Mouse (Mus musculus) olfactory bulb, adult 2 months (tissue): Measurements from ENCODE around the gene Pml. TPM values are rescaled to one million over a fixed set of nuclear protein-coding genes. Genes with fewer than 3 reads are reported as not detected.
A peak's percentile ranks its signal among the peaks of the same experiment; 100 is the strongest.

Experiments used
- H3K27ac ChIP-seq: fragments of 200-500 bp; 2 replicates; pipeline ENCODE4 v1.5.1; 2012; ENCODE audit warnings: low read depth, low read length; ENCODE audit not compliant: insufficient read depth
- H3K4me1 ChIP-seq: fragments of 200-500 bp; 2 replicates; pipeline ENCODE4 v1.6.1; 2012; ENCODE audit warnings: low read length; ENCODE audit not compliant: control insufficient read depth, insufficient read depth
- H3K4me3 ChIP-seq: fragments of 200-500 bp; 2 replicates; pipeline ENCODE4 v1.5.1; 2012; ENCODE audit warnings: mild to moderate bottlenecking, low read depth, low read length, moderate library complexity; ENCODE audit not compliant: insufficient read depth
- CTCF ChIP-seq: fragments of 200-500 bp; IDR thresholded peaks from 2 replicates; pipeline ENCODE4 v1.5.1; 2012; ENCODE audit warnings: low read depth, mild to moderate bottlenecking, low read length, moderate library complexity; ENCODE audit not compliant: insufficient read depth
- POLR2A ChIP-seq: fragments of 200-500 bp; IDR thresholded peaks from 2 replicates; pipeline ENCODE4 v1.6.1; 2012; ENCODE audit warnings: mild to moderate bottlenecking, low read depth, low read length, moderate library complexity; ENCODE audit not compliant: insufficient read depth
- WGBS: fragments of 180-500 bp; shearing (Covaris S2); methylation state at CpG from one replicate; pipeline ENCODE4 v1.1.7; 2018; 5-methylcytosine and 5-hydroxymethylcytosine counted together
- polyA plus RNA-seq: library from polyadenylated mRNA; stranded (reverse); fragments of >200 nt; gene quantifications from 2 replicates; pipeline ENCODE4 v1.2.4, GENCODE M21; 2012; ENCODE audit warnings: low replicate concordance; ENCODE audit not compliant: missing spikeins, insufficient read depth, insufficient read length

The Pml gene
- not detected in 2 replicates for polyA plus RNA-seq

DNA sequence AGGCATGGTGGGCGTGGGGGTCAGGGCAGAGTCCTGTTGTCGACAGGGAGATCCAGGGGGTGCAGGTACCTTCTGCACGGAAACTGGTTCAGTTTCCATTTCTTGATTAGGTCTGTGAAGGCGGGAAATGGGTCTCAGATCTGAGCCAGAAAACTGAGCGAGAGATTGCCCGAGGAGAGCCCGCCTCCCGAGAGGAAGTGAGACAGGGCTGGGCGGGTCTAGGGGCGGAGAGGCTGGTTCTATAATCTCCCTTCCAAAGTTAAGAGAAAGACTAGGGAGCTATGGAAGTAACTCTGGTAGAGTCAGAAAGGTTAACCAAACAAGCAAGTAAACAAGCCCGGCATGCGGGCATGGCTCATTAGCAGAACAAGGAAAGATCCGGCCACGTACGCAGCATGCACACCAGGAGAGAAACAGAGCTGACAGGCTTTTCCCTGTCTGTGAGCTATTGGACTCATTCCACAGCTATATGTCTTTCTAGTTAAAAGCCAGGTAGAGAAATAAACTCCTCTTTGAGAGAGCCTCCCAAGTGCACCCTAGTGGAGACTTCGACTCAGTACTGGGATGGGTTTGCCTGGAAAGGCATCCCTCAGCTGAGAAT, at the start of gene Pml:
TSS of gene Pml (minus strand) at position 195 of the 601 bp plus-strand sequence.
- Histone ChIP-seq H3K4me3 (peak within 1 kb of the TSS; percentile 93), H3K4me1 (peaks cover 17% of the 10 kb centered on the region), H3K27ac (peak within 1 kb of the TSS; percentile 87)
- no peak for TF ChIP-seq CTCF
- 0 out of 2 replicates have a peak, but pooled peaks have one; percentile 34 for TF ChIP-seq POLR2A
- under 1% methylated on average over 16 of the region's 16 CpGs for WGBS

- no peak for TF ChIP-seq CTCF
- 66% methylated on average over 4 of the region's 4 CpGs for WGBS
- H3K4me1 ChIP-seq: no peaks in the 10 kb centered on the region; the same call in 1 of the 2 replicates
- H3K27ac ChIP-seq: no peak overlapping the region
- H3K4me3 ChIP-seq: no peak overlapping the region
Observed at GRCm38 (mm10) chr9:58297961-58298477, 48.4 kb upstream of the Pml start.

- WGBS: 89% methylated on average over 6 of the region's 6 CpGs
- no peaks in the 10 kb centered on the region; the same call in 1 of the 2 replicates for H3K4me1 ChIP-seq
- TF ChIP-seq CTCF (no peak), POLR2A (no peak)
- no peak overlapping the region for H3K27ac ChIP-seq
- no peak overlapping the region for H3K4me3 ChIP-seq
Observed at GRCm38 (mm10) chr9:58297065-58297464, 47.5 kb upstream of the Pml start.

- H3K4me1 ChIP-seq: no peaks in the 10 kb centered on the region; the same call in 1 of the 2 replicates
- WGBS: 45% methylated on average over 9 of the region's 9 CpGs
- H3K4me3 ChIP-seq: no peak overlapping the region
- no peak for TF ChIP-seq CTCF
- TF ChIP-seq POLR2A: no peak
- no peak overlapping the region for H3K27ac ChIP-seq
Observed at GRCm38 (mm10) chr9:58295766-58296361, 46.3 kb upstream of the Pml start.

- H3K4me1 ChIP-seq: no peaks in the 10 kb centered on the region; the same call in 1 of the 2 replicates
- H3K27ac ChIP-seq: no peak overlapping the region
- no peak for TF ChIP-seq POLR2A
- WGBS: 96% methylated on average over 3 of the region's 3 CpGs
- H3K4me3 ChIP-seq: no peak overlapping the region
Observed at GRCm38 (mm10) chr9:58295345-58295744, 45.8 kb upstream of the Pml start.

- Histone ChIP-seq H3K27ac (no peak overlapping the region), H3K4me3 (no peak overlapping the region), H3K4me1 (no peaks in the 10 kb centered on the region; the same call in 1 of the 2 replicates)
- 54% methylated on average over 7 of the region's 7 CpGs for WGBS
- TF ChIP-seq CTCF (no peak), POLR2A (no peak)
Observed at GRCm38 (mm10) chr9:58294527-58294926, 44.9 kb upstream of the Pml start.

DNA sequence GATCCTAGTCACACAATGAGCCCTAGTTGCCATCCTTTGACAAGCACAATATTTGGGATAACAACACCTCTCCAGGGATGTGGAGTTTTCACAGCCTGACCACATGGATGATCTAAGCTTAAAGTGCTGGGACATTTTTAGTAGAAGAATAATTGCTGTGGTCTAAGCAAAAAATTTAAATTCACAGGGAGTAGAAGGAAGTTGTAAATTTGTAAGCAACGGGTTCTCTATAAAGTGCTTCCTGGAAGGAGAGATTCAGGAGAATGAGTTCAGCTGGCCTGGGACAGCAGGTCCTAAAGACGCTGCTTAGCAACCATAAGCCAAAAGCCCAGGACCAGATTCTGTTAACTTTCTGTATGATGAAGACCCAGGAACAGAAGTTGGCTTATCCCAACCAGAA, 40.3 kb upstream of the Pml start:
- TF ChIP-seq CTCF: no peak
- TF ChIP-seq POLR2A: no peak
- no peak overlapping the region for H3K27ac ChIP-seq
- no peak overlapping the region for H3K4me3 ChIP-seq
- no peaks in the 10 kb centered on the region for H3K4me1 ChIP-seq
- 82% methylated on average over 2 of the region's 2 CpGs for WGBS

DNA sequence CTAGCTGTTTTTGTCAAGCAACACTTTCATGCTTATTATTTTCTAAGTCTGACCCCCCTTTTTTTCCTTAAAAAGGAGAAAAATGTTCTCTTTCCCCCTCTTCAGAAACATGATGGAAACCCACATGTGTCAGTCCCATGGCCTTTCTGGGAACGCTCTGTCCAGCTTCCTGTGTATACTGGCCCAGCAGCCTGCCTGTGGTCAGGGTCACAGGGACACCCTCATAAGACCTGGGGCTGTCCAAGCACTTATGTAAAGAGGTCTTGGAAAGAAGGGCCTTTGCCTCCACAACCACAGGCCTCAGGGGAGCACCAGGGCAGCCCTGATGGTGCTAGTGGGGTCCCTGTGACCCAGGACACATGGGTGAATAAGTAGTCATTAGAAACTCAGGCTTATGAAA, 39.5 kb upstream of the Pml start:
- H3K4me1 ChIP-seq: no peaks in the 10 kb centered on the region
- TF ChIP-seq CTCF (no peak), POLR2A (no peak)
- 96% methylated on average over 1 of the region's 1 CpGs for whole genome bisulfite sequencing

GRCm38 (mm10) chr9:58283431-58283830, 33.8 kb upstream of the Pml start:
- 59% methylated on average over 7 of the region's 7 CpGs for WGBS
- TF ChIP-seq POLR2A: no peak
- H3K27ac ChIP-seq: no peak overlapping the region
- no peaks in the 10 kb centered on the region for H3K4me1 ChIP-seq
- H3K4me3 ChIP-seq: no peak overlapping the region

More for the DNA sequence above, 39.5 kb upstream of the Pml start:
- H3K4me3 ChIP-seq: no peak overlapping the region
- no peak overlapping the region for H3K27ac ChIP-seq
